Mouse (Mus musculus) frontal cortex, postnatal 10 days (tissue): ENCODE measurements around the gene Teddm1a.

ENCODE experiments used
- DNase-seq, 2 experiments: peaks; one replicate each; pipeline ENCODE4 v3.0.0; 2022; ENCODE audit warnings: low spot score in 2 of 2, mixed read lengths in 1 of 2

Gene Teddm1a

GRCm38 (mm10) chr1:153905884-153906283 is 14.3 kb downstream of the Teddm1a start:
- no peak for DNase-seq

GRCm38 (mm10) chr1:153908208-153908607 is 16.7 kb downstream of the Teddm1a start:
- DNase-seq = no peak

- DNase-seq = no peak
These were observed 17.2 kb downstream of the Teddm1a start for GRCm38 (mm10) chr1:153908741-153909140.

GRCm38 (mm10) chr1:153909213-153909962 is 17.8 kb downstream of the Teddm1a start:
- DNase-seq = no peak

DNA sequence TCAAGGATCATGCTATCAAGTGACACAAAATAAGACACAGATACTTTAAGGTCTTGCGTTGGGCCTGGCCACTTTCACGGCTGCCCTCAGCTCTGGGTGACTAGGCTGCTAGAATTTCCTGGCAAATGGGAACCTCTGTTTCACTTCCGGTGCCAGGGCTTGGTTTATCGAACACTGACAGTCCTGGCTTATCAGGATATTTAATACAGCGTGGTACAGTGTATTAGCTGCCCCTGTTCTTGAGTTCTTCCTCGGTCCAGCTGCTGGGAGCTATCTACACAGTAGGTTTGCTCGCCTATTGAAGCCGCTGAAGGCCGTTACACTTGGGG is 18.4 kb downstream of the Teddm1a start:
- DNase-seq = no peak

DNA sequence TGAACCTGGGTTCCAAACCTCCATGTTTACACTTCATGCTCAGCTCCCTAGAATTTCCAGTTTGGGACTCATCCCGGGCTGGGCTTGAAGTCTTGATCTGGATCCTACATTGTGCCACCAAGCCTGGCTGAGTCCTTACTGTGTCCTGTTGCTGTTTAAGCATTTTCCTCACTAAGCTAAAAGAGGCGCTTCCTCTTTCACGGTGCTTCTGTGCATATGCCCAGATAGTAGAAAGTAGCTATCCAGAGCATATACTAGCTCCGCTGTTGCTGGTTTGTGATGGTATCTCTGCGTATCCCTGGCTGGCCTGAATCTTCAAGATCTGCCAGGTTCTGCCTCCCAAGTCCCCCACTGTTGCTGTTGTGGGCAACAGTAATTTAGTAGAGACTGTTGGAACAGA is 18.9 kb downstream of the Teddm1a start:
- DNase-seq = no peak

DNA sequence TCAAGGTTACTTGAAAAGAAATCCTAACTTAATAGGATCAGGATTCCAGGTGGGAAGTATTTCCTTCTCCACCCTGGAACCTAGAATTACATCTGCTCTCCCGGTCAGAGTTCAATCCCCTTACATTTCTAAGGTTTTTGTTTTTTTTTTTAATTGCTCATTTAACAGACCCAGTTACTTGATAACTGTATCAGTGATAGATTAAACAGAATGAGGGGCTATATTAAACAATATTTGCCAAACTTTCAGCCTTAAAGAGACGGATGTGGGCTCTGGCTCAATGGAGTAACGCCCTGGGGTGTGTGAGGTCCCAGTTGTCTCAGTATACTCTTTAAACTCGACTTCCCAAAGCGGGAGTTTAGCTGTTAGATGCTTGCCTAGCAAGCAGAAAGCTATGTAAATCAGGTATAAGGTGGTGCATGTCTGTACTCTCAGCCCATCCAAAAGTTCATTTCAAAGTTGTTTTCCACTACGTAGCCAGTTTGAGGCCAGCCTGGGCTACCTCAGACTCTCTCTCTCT is 19.8 kb downstream of the Teddm1a start:
- DNase-seq = no peak

DNA sequence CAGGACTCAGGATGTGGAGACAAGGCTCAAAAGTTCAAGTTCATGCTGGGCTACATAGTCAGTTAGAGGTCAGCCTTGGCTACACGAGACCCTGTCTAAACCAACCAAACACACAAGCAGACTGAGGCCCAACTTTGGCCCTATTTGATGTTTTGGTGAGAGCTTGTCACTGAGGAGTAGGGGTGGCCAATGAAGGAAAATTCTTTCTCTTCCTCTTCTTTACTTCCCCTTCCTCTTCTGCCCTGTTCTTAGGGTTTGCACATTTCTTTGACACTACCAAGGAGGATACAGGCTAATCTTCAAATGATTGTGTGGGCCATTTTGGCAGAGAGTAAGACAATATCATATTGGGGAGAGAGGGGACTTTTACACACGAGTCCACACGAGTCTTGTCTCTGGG is 22.3 kb downstream of the Teddm1a start:
- DNase-seq = no peak

DNA sequence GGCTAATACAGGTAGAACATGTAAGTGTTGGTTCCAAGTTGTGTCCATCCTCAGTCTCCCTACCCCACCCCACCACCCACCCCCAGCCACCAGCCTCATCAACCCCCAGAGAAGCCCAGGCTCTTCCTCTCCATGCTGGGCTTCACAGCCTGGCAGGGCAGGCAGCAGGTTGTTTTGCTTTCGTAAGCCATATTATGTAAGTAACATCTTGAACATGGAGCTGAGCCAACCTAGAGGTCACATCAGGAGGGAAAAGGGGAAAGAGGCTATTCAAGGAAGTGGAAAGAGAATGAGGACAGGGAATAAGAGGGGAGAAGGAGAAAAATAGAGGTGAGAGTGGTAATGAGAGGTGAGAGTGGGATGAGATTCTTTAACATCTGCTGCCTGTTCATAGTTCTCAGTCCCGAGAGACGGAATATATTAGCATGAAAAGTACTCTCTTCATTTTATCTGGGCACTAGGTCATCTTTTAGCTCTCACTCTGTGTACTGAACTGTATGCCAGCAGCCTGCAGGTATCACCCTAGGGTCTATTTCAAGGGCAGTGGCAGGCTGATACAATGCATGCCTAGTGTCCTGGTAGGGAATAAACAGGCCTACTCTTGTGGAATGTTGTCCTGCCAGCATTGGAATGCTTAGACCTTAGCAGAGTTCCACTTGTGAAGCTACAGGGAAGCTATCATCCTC is 27.1 kb downstream of the Teddm1a start:
- no peak for DNase-seq

GRCm38 (mm10) chr1:153921642-153922041 is 30.1 kb downstream of the Teddm1a start:
- no peak for DNase-seq

DNA sequence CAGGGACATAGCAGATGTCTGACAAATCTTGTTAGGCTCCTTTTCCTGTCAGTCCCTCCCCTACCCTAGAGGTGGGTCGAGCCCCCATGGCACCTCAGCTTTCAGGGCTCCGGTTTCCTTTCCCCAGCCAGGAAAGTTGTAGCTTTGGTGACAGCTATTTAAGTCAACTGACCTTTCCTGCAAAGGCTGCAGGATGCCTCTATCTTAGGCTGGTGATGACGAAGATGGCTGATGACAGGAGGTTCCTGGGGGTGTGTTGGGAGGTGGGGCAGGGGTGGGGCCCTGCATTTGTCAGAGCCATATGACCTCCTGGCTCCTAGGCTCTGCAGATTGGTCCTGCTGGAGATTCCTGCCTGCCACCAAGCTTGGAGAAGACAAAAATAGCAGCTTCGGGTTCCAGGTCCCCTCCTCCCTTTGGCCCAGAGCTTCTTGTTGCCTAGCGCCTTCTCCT is 31.1 kb downstream of the Teddm1a start:
- no peak for DNase-seq

DNA sequence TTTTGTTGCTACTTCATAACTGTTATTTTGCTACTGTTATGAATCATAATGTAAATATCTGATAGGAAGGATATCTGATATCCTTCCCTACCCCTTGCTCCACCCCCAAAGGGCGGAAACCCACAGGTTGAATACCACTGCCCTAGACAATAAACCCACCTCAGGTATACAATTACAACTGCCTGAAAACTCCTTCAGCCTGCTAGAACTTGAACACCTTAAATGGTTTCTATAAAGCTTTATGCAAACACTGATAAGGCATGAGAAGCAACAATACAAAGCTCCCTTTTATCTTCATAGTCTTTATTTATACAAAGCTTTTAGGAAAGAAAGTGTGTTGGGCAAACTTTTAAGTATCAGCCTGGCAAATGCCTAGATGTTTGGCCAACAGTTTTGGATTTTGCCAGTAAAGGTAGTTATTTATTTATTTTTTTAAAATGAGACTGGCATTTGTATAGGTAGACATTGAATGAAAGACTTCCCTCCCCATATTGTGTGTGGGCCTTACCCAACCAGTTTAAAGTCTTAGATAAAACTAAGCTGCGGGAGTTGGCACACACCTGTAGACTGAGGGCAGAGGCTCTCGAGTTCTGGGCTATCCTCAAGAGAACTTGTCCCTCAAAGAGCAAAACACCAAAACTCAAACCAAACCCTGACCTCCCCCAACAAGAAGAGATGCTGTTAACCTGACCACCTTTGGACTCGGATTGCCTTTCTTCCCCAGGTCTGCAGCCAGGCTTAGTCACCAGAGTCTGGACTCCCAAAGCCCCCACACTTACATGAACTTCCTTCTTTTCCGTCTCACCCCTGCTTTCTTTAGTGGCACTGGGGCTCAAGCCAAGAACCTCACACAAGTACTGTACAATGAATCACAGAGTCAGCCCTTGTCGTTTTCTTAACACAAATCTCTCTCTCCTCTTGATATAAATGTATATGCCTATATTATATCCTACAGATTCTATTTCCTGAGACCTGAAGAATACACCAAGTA is 33.1 kb downstream of the Teddm1a start:
- no peak for DNase-seq

DNA sequence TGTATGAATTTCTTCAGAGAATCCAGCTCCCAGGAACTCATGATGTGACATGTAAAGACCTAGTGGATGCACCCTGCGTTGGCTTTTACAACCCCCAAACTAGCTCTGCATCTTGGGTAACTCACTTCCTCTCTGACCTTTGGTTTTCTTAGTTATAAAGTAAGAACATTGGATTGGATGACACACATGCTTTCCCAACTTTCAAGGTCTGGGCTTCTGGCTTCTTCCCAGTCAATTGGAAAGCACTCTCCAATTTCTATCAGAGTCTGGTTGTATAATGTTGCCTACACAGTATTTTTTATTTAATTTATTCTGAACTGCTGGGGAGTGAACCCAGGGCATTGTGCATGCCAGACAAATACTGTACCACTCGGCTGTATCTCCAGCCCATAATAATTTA is 38.9 kb downstream of the Teddm1a start:
- no peak for DNase-seq

GRCm38 (mm10) chr1:153933772-153934171 is 42.2 kb downstream of the Teddm1a start:
- no peak for DNase-seq

DNA sequence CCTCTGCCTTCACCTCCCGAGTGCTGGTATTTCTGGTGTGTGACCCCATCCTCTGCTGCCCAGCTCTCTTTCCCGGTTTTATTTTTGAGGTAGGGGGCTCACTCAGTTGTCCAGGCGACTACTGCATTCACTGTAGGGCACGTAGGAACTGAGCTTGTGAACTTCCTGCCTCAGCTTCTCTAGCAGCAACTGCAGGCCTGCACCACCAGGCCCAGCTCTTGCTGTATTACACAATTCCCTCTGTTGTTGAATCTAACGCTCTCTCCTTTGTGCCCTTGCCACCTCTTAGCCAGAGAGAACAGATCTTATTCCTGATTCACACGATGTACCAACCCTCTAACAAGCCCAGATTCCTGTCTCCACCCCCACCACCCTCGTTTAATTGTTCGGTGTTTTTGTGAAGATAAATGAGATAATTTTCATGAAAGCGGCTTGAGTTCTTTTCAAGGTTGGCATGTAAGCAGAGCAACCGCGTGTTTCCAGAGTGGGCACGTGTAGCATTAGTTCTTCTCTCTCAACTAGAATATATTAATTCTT is 44.4 kb downstream of the Teddm1a start:
- DNase-seq = no peak

DNA sequence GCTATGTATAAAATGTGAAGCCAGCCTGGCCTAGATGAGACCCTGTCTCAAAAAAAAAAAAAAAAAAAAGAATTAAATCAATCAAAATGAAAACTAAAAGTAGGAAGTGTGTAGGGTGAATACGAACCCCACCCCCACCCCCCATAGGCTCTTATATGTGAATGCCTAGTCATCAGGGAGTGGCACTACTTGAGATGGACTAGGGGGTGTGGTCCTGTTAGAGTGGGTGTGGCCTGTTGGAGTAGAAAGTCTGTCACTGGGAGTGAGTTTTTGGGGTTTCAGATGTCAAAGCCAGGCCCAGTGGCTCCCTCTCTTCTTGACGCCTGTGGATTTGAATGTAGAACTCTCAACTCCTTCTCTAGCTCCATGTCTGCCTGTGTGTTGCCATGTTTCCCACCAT is 45.5 kb downstream of the Teddm1a start:
- DNase-seq = no peak

- DNase-seq = no peak
These were observed 49.4 kb downstream of the Teddm1a start for GRCm38 (mm10) chr1:153940986-153941385.
